8 mouse cellular contexts compared by ENCODE assay signal in genomic region chr10:45578298-45578821, GRCm38 (mm10). TPM values are rescaled to one million over a fixed set of nuclear protein-coding genes. Genes with fewer than 3 reads are reported as not detected.
DNase-seq lines count a peak whose midpoint lies in the region; ATAC-seq and TF ChIP-seq lines count a peak whose summit lies in the region.

No protein-coding gene starts in this region.

- peak overlapping the region; percentile 88 for H3K27ac ChIP-seq in gastrocnemius, adult 2 months
- peak overlapping the region; percentile 79 for H3K27ac ChIP-seq in bone marrow, adult 2 months (ENCODE audit: control insufficient read depth, insufficient read depth, low read depth, low read length, poor library complexity)
- peak overlapping the region; percentile 98 for H3K27ac ChIP-seq in forebrain, embryonic 12.5 days
- H3K27ac ChIP-seq in hindbrain, embryonic 14.5 days = peak overlapping the region; percentile 95

- intact Hi-C loops in gastrocnemius, adult 2 months (cut with DNase I) = no loop called here

- peak overlapping the region; percentile 86 for H3K9ac ChIP-seq in forebrain, embryonic 12.5 days
- peak overlapping the region; percentile 81 for H3K9ac ChIP-seq in hindbrain, embryonic 14.5 days

- H3K9me3 ChIP-seq in forebrain, embryonic 12.5 days = no peaks in the 10 kb centered on the region
- no peaks in the 10 kb centered on the region for H3K9me3 ChIP-seq in hindbrain, embryonic 14.5 days (ENCODE audit: control insufficient read depth, low read length)
- no peaks in the 10 kb centered on the region for H3K9me3 ChIP-seq in megakaryocyte, embryonic 14.5 days

- no peaks in the 10 kb centered on the region for H3K36me3 ChIP-seq in forebrain, embryonic 12.5 days (replicated peaks)
- H3K36me3 ChIP-seq in hindbrain, embryonic 14.5 days (replicated peaks; ENCODE audit: control insufficient read depth, insufficient read depth) = no peaks in the 10 kb centered on the region
- peaks cover 5% of the 10 kb centered on the region for H3K36me3 ChIP-seq in megakaryocyte, embryonic 14.5 days (replicated peaks; ENCODE audit: low read length)

- H3K4me1 ChIP-seq in bone marrow, adult 2 months (ENCODE audit: control insufficient read depth, insufficient read depth, low read length) = no peaks in the 10 kb centered on the region; the same call in 1 of the 2 replicates
- H3K4me1 ChIP-seq in forebrain, embryonic 12.5 days = peaks cover 3% of the 10 kb centered on the region; the same call in 1 of the 2 replicates
- H3K4me1 ChIP-seq in hindbrain, embryonic 14.5 days (replicated peaks; ENCODE audit: control insufficient read depth, insufficient read depth, low read length) = 0 out of 2 replicates have a peak, but pooled peaks cover 3% of the 10 kb centered on the region
- H3K4me1 ChIP-seq in megakaryocyte, embryonic 14.5 days = peaks cover 35% of the 10 kb centered on the region

- H3K27me3 ChIP-seq in forebrain, embryonic 12.5 days = no peaks in the 10 kb centered on the region
- H3K27me3 ChIP-seq in hindbrain, embryonic 14.5 days (ENCODE audit: control insufficient read depth, insufficient read depth, low read length) = no peaks in the 10 kb centered on the region
- no peaks in the 10 kb centered on the region for H3K27me3 ChIP-seq in megakaryocyte, embryonic 14.5 days (replicated peaks)

- DNase-seq in gastrocnemius, adult 2 months = peak; percentile 26
- no peak for DNase-seq in gastrocnemius, postnatal 25 days
- DNase-seq in hindbrain, embryonic 14.5 days (ENCODE audit: low spot score) = peak; percentile 60
- peak; percentile 37 to 75 for DNase-seq in left cerebral cortex, adult 8-10 months (ENCODE audit: low spot score in 2 of 2)
- peak; percentile 52 to 81 for DNase-seq in spleen, postnatal 4 days (ENCODE audit: low spot score in 2 of 2)

- ATAC-seq in forebrain, embryonic 12.5 days (ENCODE audit: low FRiP score) = peak; percentile 88
- peak; percentile 87 for ATAC-seq in hindbrain, embryonic 14.5 days (ENCODE audit: low FRiP score)

- under 1% methylated on average over 23 of the region's 23 CpGs for WGBS in bone marrow, adult 2 months
- 0% methylated on average over 23 of the region's 23 CpGs for WGBS in forebrain, embryonic 12.5 days
- WGBS in hindbrain, embryonic 14.5 days = 1% methylated on average over 23 of the region's 23 CpGs

- no peak for TF ChIP-seq POLR2A in bone marrow, adult 2 months (IDR thresholded peaks at IDR 0.05; ENCODE audit: borderline replicate concordance, control insufficient read depth, low read depth, low read length)

- H3K4me2 ChIP-seq in forebrain, embryonic 12.5 days = peak overlapping the region; percentile 67
- H3K4me2 ChIP-seq in hindbrain, embryonic 14.5 days (replicated peaks) = peak overlapping the region; percentile 59

- TF ChIP-seq CTCF in gastrocnemius, adult 2 months (IDR thresholded peaks at IDR 0.05) = no peak
- no peak for TF ChIP-seq CTCF in bone marrow, adult 2 months (IDR thresholded peaks at IDR 0.05; ENCODE audit: control insufficient read depth, insufficient read depth, low read length)

- H3K4me3 ChIP-seq in gastrocnemius, adult 2 months = peak overlapping the region; percentile 97
- peak overlapping the region; percentile 83 for H3K4me3 ChIP-seq in bone marrow, adult 2 months (replicated peaks; ENCODE audit: control insufficient read depth, low read depth, low read length)
- H3K4me3 ChIP-seq in forebrain, embryonic 12.5 days (replicated peaks) = peak overlapping the region; percentile 86
- peak overlapping the region; percentile 87 for H3K4me3 ChIP-seq in hindbrain, embryonic 14.5 days (replicated peaks; ENCODE audit: low read length)
- H3K4me3 ChIP-seq in megakaryocyte, embryonic 14.5 days (replicated peaks) = peak overlapping the region; percentile 97

RNA-seq across cellular contexts. Expression of gene Hace1, which starts 0.7 kb away (rescaled TPM):
- total RNA-seq in gastrocnemius, adult 2 months (2021) = 1 to 10 TPM; 2.6 to 4.7 TPM
- total RNA-seq in gastrocnemius, postnatal 25 days (2021) = 1 to 10 TPM; 2.5 to 3.2 TPM
- polyA plus RNA-seq in bone marrow, adult 2 months (2011; ENCODE audit: insufficient read depth, insufficient read length, low replicate concordance, missing spikeins) = 25.5 and 29.1 TPM in 2 replicates
- polyA plus RNA-seq in forebrain, embryonic 12.5 days (2016; fragmentation: Nextera tagmentation; extraction: Ambion mirVana) = 22.7 and 24.8 TPM in 2 replicates
- polyA plus RNA-seq in hindbrain, embryonic 14.5 days (2014; fragmentation: Nextera tagmentation; extraction: Ambion mirVana) = 18.7 and 20.7 TPM in 2 replicates
- 10 to 100 TPM; 48.5 to 56.2 (median 54.4) TPM for total RNA-seq in left cerebral cortex, adult 8-10 months (2022)
- polyA plus RNA-seq in megakaryocyte, embryonic 14.5 days (2012; ENCODE audit: insufficient read depth, low replicate concordance) = 0.71 and 1.8 TPM in 2 replicates
